ENCODE assay signal across 16 mouse cellular contexts in genomic region chr8:92217521-92217920, GRCm38 (mm10).
"Had no signal": no experiment of that assay in that cellular context is flagged by ENCODE, and none has a peak within 500 bp of the region (broad histone marks: within the 10 kb centered on the region; RNA-seq: fewer than 3 reads in every experiment).

No protein-coding gene starts in this region.

- DNase-seq: lung, adult 18-20 months; lung, embryonic 14.5 days; lung, postnatal 10 days; lung, postnatal 4 days; midbrain, embryonic 14.5 days; right cerebral cortex, postnatal 14 days; thymus, adult 2 months; thymus, postnatal 14 days; thymus, postnatal 36 days had no signal

- H3K4me2 ChIP-seq: lung, embryonic 14.5 days; neural tube, embryonic 13.5 days; neural tube, embryonic 15.5 days; stomach, embryonic 15.5 days had no signal

- H3K4me1 ChIP-seq: neural tube, embryonic 13.5 days; neural tube, embryonic 15.5 days; stomach, embryonic 15.5 days had no signal

- H3K9ac ChIP-seq: liver, embryonic 14.5 days; lung, embryonic 14.5 days; neural tube, embryonic 13.5 days; neural tube, embryonic 15.5 days; stomach, embryonic 15.5 days had no signal

- H3K9me3 ChIP-seq: midbrain, embryonic 10.5 days; neural tube, embryonic 13.5 days; neural tube, embryonic 15.5 days; stomach, embryonic 15.5 days had no signal

- H3K27ac ChIP-seq: liver, embryonic 14.5 days; midbrain, embryonic 10.5 days; neural tube, embryonic 13.5 days; neural tube, embryonic 15.5 days; stomach, embryonic 15.5 days; stomach, postnatal 0 days had no signal

- H3K4me3 ChIP-seq: midbrain, embryonic 10.5 days; myocyte; neural tube, embryonic 13.5 days; neural tube, embryonic 15.5 days; stomach, embryonic 15.5 days had no signal

- H3K36me3 ChIP-seq: midbrain, embryonic 10.5 days; neural tube, embryonic 13.5 days; neural tube, embryonic 15.5 days; stomach, embryonic 15.5 days had no signal
